Mouse (Mus musculus): ENCODE data around the gene Lipt1. TPM values are rescaled to one million over a fixed set of nuclear protein-coding genes. Genes with fewer than 3 reads are reported as not detected.

Gene Lipt1
- total and polyA plus RNA-seq, 3 experiments = 0.88 to 16.9 (median 9.7) TPM

DNA sequence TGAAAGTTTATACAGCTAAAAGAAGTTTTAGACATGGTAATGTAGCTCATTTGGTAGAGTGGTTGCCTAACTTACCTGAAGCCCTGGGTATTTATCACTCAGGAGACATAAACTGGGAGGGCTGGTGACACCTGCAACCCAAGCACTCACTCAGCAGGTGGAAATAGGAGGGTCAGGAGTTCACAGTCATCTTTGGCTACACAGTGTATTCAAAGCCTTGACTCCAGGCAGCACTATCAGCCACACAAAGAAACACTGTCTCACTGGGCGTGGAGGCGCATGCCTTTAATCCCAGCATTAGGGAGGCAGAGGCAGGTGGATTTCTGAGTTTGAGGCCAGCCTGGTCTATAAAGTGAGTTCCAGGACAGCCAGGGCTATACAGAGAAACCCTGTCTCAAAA, 41.2 kb downstream of the Lipt1 start:
- Histone ChIP-seq H3K27me3 (ENCODE audit: insufficient read depth, low read length) (peaks cover 38% of the 10 kb centered on the region), H3K4me3 (ENCODE audit: low read depth, low read length) (no peak overlapping the region), H3K9me3 (replicated peaks) (no peaks in the 10 kb centered on the region), H3K4me1 (ENCODE audit: insufficient read depth, low read depth, low read length) (no peaks in the 10 kb centered on the region), H3K36me3 (replicated peaks) (no peaks in the 10 kb centered on the region)
- TF ChIP-seq CTCF (IDR thresholded peaks at IDR 0.05; ENCODE audit: low read depth, low read length) (no peak), GATA1 (IDR thresholded peaks at IDR 0.05; ENCODE audit: borderline replicate concordance, low read length) (no peak), POLR2AphosphoS5 (IDR thresholded peaks at IDR 0.05; ENCODE audit: insufficient replicate concordance, low read depth, low read length) (no peak), TAL1 (conservative IDR thresholded peaks at IDR 0.05; ENCODE audit: low read depth, low read length) (no peak), GATA2 (IDR thresholded peaks at IDR 0.05; ENCODE audit: borderline replicate concordance, low read depth, low read length) (no peak)
- DNase-seq (ENCODE audit: low spot score) (no peak), ATAC-seq (ENCODE audit: extremely low read depth, insufficient number of reproducible peaks, low FRiP score, poor library complexity, severe bottlenecking) (no peak)

DNA sequence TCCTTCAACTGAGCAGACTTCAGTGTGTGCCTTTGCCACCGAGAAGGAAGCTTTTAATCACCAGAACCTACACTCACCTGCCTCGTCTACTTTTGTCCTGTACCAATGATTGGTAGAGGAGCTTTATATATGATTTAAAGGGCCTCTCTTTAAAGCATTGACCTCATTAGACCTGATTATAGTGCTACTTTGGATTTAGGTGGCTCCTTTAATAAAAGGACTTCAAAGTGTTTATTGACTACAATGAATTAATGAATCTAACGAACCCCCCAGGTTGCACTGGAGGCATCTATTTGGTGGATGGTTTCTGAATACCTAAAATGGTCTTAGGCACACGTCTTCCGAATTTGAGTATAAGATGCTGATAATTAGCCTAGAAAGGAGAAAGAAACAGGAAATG, 44.9 kb downstream of the Lipt1 start, which contains the start of gene Lyg2:
Lyg2 (minus strand) TSS at position 101 of the 400 bp plus-strand sequence.
- H3K27me3 ChIP-seq (ENCODE audit: insufficient read depth, low read length) = peaks cover 40% of the 10 kb centered on the region
- no peaks in the 10 kb centered on the region for H3K9me3 ChIP-seq (replicated peaks)
- H3K36me3 ChIP-seq (replicated peaks) = no peaks in the 10 kb centered on the region
- H3K4me3 ChIP-seq (ENCODE audit: low read depth, low read length) = no peak within 1 kb of the TSS
- DNase-seq (ENCODE audit: low spot score) = no peak
- H3K4me1 ChIP-seq (ENCODE audit: insufficient read depth, low read depth, low read length) = no peaks in the 10 kb centered on the region
- TF ChIP-seq GATA2 (IDR thresholded peaks at IDR 0.05; ENCODE audit: borderline replicate concordance, low read depth, low read length) (no peak), CTCF (IDR thresholded peaks at IDR 0.05; ENCODE audit: low read depth, low read length) (no peak), TAL1 (conservative IDR thresholded peaks at IDR 0.05; ENCODE audit: low read depth, low read length) (no peak), POLR2AphosphoS5 (IDR thresholded peaks at IDR 0.05; ENCODE audit: insufficient replicate concordance, low read depth, low read length) (no peak), GATA1 (IDR thresholded peaks at IDR 0.05; ENCODE audit: borderline replicate concordance, low read length) (no peak)
- no peak for ATAC-seq (ENCODE audit: extremely low read depth, insufficient number of reproducible peaks, low FRiP score, poor library complexity, severe bottlenecking)

DNA sequence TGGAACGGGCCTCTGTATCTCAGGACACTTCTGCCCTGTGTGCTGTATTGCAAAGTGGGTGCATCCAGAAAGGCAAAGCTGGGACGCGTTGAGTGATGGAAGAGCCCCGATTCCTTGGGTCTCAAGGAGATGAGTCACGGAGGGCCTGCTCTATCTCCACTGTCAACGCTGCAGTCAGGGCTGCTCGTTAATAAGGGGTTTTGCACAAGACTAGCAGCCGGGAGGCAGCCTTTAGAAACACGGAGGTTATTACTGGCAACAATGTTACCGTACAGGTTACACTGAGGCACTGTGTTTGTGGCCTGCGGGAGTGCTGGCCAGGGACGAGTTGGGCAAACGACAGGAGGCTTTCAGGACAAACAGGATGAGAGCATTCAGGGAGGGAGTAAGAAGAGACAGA, 46.1 kb downstream of the Lipt1 start:
- ATAC-seq (ENCODE audit: extremely low read depth, insufficient number of reproducible peaks, low FRiP score, poor library complexity, severe bottlenecking) (no peak), DNase-seq (ENCODE audit: low spot score) (no peak)
- H3K27me3 ChIP-seq (ENCODE audit: insufficient read depth, low read length) = peaks cover 42% of the 10 kb centered on the region
- TF ChIP-seq GATA2 (IDR thresholded peaks at IDR 0.05; ENCODE audit: borderline replicate concordance, low read depth, low read length) = no peak
- no peak for TF ChIP-seq TAL1 (conservative IDR thresholded peaks at IDR 0.05; ENCODE audit: low read depth, low read length)
- TF ChIP-seq POLR2AphosphoS5 (IDR thresholded peaks at IDR 0.05; ENCODE audit: insufficient replicate concordance, low read depth, low read length) = no peak
- no peak for TF ChIP-seq GATA1 (IDR thresholded peaks at IDR 0.05; ENCODE audit: borderline replicate concordance, low read length)
- TF ChIP-seq CTCF (IDR thresholded peaks at IDR 0.05; ENCODE audit: low read depth, low read length) = no peak
- no peaks in the 10 kb centered on the region for H3K9me3 ChIP-seq (replicated peaks)
- no peak overlapping the region for H3K4me3 ChIP-seq (ENCODE audit: low read depth, low read length)
- no peaks in the 10 kb centered on the region for H3K4me1 ChIP-seq (ENCODE audit: insufficient read depth, low read depth, low read length)
- no peaks in the 10 kb centered on the region for H3K36me3 ChIP-seq (replicated peaks)

DNA sequence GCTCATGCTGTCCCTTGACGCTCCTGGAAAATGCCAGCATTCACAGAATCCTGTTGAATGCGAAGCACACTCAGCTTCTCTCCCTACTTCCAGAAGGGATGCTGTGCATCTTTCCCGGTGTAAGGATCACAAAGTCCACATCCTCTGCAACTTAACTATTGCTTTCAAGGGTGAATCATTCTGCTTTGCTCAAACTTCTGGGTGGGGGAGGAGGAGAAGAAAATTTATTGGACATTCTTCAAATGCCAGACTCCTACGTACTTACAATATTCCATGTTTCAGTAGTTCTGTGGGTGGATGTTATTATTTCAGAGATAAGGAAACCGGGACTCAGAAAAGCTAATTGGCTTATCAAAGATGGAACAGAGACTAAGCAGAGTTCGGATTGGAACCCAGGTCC, 46.6 kb downstream of the Lipt1 start:
- Histone ChIP-seq H3K36me3 (replicated peaks) (no peaks in the 10 kb centered on the region), H3K4me3 (ENCODE audit: low read depth, low read length) (no peak overlapping the region), H3K27me3 (ENCODE audit: insufficient read depth, low read length) (peaks cover 43% of the 10 kb centered on the region), H3K9me3 (replicated peaks) (no peaks in the 10 kb centered on the region), H3K4me1 (ENCODE audit: insufficient read depth, low read depth, low read length) (no peaks in the 10 kb centered on the region)
- ATAC-seq (ENCODE audit: extremely low read depth, insufficient number of reproducible peaks, low FRiP score, poor library complexity, severe bottlenecking) (no peak), DNase-seq (ENCODE audit: low spot score) (no peak)
- TF ChIP-seq TAL1 (conservative IDR thresholded peaks at IDR 0.05; ENCODE audit: low read depth, low read length) (no peak), POLR2AphosphoS5 (IDR thresholded peaks at IDR 0.05; ENCODE audit: insufficient replicate concordance, low read depth, low read length) (no peak), GATA1 (IDR thresholded peaks at IDR 0.05; ENCODE audit: borderline replicate concordance, low read length) (no peak), CTCF (IDR thresholded peaks at IDR 0.05; ENCODE audit: low read depth, low read length) (no peak), GATA2 (IDR thresholded peaks at IDR 0.05; ENCODE audit: borderline replicate concordance, low read depth, low read length) (no peak)

DNA sequence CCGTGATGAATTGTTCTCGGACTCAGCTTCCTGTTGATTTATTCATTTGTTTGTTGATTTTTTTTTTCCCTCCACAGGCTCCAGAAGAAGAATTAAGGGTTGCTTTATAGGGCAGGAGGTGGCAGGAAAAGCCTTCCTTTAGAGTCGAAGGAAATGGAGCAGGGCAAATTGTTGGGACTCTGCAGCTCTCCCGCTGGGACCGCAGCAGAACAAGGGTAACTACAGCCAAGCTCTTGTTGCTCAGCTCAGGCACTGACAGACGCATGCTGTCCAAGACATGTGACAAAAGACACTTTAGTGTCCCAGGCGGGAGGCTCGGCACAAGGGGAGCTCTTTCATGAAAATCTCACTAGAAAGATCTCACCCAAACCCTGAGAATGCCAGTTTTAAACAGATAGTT, 51.0 kb downstream of the Lipt1 start:
- no peak for TF ChIP-seq TAL1 (conservative IDR thresholded peaks at IDR 0.05; ENCODE audit: low read depth, low read length)
- no peak for TF ChIP-seq POLR2AphosphoS5 (IDR thresholded peaks at IDR 0.05; ENCODE audit: insufficient replicate concordance, low read depth, low read length)
- no peak for TF ChIP-seq GATA2 (IDR thresholded peaks at IDR 0.05; ENCODE audit: borderline replicate concordance, low read depth, low read length)
- TF ChIP-seq GATA1 (IDR thresholded peaks at IDR 0.05; ENCODE audit: borderline replicate concordance, low read length) = no peak
- no peak for TF ChIP-seq CTCF (IDR thresholded peaks at IDR 0.05; ENCODE audit: low read depth, low read length)
- no peak for ATAC-seq (ENCODE audit: extremely low read depth, insufficient number of reproducible peaks, low FRiP score, poor library complexity, severe bottlenecking)

More for the DNA sequence above, 51.0 kb downstream of the Lipt1 start:
- no peak for DNase-seq (ENCODE audit: low spot score)
- no peaks in the 10 kb centered on the region; the same call in 1 of the 2 replicates for H3K4me1 ChIP-seq (ENCODE audit: insufficient read depth, low read depth, low read length)
- no peaks in the 10 kb centered on the region for H3K36me3 ChIP-seq (replicated peaks)
- peaks cover 32% of the 10 kb centered on the region for H3K27me3 ChIP-seq (ENCODE audit: insufficient read depth, low read length)
- no peaks in the 10 kb centered on the region for H3K9me3 ChIP-seq (replicated peaks)
- H3K4me3 ChIP-seq (ENCODE audit: low read depth, low read length) = no peak overlapping the region

Other genes with a start within 250 kb of the Lipt1 start
- gene 2010300C02Rik, start 151.7 kb upstream of the Lipt1 start, total RNA-seq (2014; fragmentation: Nextera tagmentation) = not detected in 2 replicates
- 0.06 and 0.11 TPM in 2 replicates for gene 2010300C02Rik, start 151.7 kb upstream of the Lipt1 start, total RNA-seq (2017)
- gene 2010300C02Rik, start 151.7 kb upstream of the Lipt1 start, polyA plus RNA-seq (2012) = not detected in 2 replicates
- gene Tsga10, start 5.3 kb upstream of the Lipt1 start, total RNA-seq (2014; fragmentation: Nextera tagmentation) = 8.6 and 10.2 TPM in 2 replicates
- gene Tsga10, start 5.3 kb upstream of the Lipt1 start, total RNA-seq (2017) = 7.4 and 8.9 TPM in 2 replicates
- 0.23 and 0.41 TPM in 2 replicates for gene Tsga10, start 5.3 kb upstream of the Lipt1 start, polyA plus RNA-seq (2012)
- 51.3 and 68.6 TPM in 2 replicates for gene Mitd1, start 18.7 kb downstream of the Lipt1 start, total RNA-seq (2014; fragmentation: Nextera tagmentation)
- 112 and 115 TPM in 2 replicates for gene Mitd1, start 18.7 kb downstream of the Lipt1 start, total RNA-seq (2017)
- gene Mitd1, start 18.7 kb downstream of the Lipt1 start, polyA plus RNA-seq (2012) = 5.5 and 8.6 TPM in 2 replicates
- 249 and 299 TPM in 2 replicates for gene Mrpl30, start 18.7 kb downstream of the Lipt1 start, total RNA-seq (2014; fragmentation: Nextera tagmentation)
- gene Mrpl30, start 18.7 kb downstream of the Lipt1 start, total RNA-seq (2017) = 412 and 469 TPM in 2 replicates
- gene Mrpl30, start 18.7 kb downstream of the Lipt1 start, polyA plus RNA-seq (2012) = 43.2 and 76.5 TPM in 2 replicates
- not detected in 2 replicates for gene Lyg2, start 44.8 kb downstream of the Lipt1 start, total RNA-seq (2014; fragmentation: Nextera tagmentation)
- 0.05 and 0.06 TPM in 2 replicates for gene Lyg2, start 44.8 kb downstream of the Lipt1 start, total RNA-seq (2017)
- gene Lyg2, start 44.8 kb downstream of the Lipt1 start, polyA plus RNA-seq (2012) = not detected in 2 replicates
- gene Lyg1, start 86.0 kb downstream of the Lipt1 start, total RNA-seq (2014; fragmentation: Nextera tagmentation) = not detected in 2 replicates
- not detected in 2 replicates for gene Lyg1, start 86.0 kb downstream of the Lipt1 start, total RNA-seq (2017)
- gene Lyg1, start 86.0 kb downstream of the Lipt1 start, polyA plus RNA-seq (2012) = not detected in 2 replicates
- gene Txndc9, start 126.2 kb downstream of the Lipt1 start, total RNA-seq (2014; fragmentation: Nextera tagmentation) = 107 and 115 TPM in 2 replicates
- 111 and 120 TPM in 2 replicates for gene Txndc9, start 126.2 kb downstream of the Lipt1 start, total RNA-seq (2017)
- gene Txndc9, start 126.2 kb downstream of the Lipt1 start, polyA plus RNA-seq (2012) = 5.1 and 6.9 TPM in 2 replicates
- 143 and 157 TPM in 2 replicates for gene Eif5b, start 126.3 kb downstream of the Lipt1 start, total RNA-seq (2014; fragmentation: Nextera tagmentation)
- gene Eif5b, start 126.3 kb downstream of the Lipt1 start, total RNA-seq (2017) = 74.2 and 80.8 TPM in 2 replicates
- gene Eif5b, start 126.3 kb downstream of the Lipt1 start, polyA plus RNA-seq (2012) = 85.6 and 91.6 TPM in 2 replicates

All from G1E (cell line).